Mouse (Mus musculus) kidney, postnatal 36 days (tissue): ENCODE measurements around the gene Map1b.

Experiments
- DNase-seq, 2 experiments: peaks; one replicate each; pipeline ENCODE4 v3.0.0; 2021 to 2022; ENCODE audit warnings: mixed read lengths in 2 of 2

The Map1b gene

DNA sequence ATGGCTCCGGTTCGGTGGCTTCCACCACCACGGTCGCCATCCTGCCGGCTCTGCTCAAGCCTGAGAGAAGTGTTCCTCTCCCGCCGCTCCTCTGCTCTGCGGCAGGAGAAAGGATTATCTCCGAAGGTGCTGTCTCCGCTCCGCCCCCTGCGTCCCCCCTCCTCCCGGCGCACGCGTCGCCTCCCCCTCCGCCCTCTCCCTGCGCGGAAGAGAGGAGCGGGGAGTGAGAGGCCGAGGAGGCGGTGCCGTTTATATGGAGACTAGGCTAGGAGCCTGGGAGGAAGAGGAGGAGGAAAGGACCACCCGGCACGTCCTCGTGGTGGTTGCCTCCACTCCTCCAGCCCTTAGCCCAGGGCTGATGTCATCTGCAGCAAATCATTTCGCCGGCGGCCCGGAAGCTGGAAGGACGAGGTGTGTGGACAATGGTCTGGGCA, at the start of gene Map1b:
Gene Map1b, minus strand, starts transcription at position 93 of the 434 bp plus-strand sequence.
- DNase-seq = peak; percentile 47 to 69

DNA sequence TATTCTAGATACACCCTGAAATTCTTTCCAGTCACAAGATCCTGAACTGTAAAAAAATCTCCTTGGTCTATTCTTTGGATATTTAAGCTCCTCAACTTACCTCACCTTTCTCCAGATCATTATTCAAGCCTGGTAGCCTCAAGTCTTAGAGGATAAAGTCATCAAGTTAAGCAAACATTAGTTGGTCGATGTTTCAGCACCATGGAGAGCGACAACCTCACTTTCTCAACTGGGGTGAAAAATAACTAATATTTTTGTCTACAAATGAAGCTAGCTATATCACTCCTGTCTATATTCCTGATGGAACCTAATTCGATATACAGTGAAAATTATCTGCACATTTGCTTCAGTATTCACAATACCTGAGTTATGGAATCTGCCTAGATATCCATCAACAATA, 48.0 kb upstream of the Map1b start:
- DNase-seq = peak; percentile 16 to 69

DNA sequence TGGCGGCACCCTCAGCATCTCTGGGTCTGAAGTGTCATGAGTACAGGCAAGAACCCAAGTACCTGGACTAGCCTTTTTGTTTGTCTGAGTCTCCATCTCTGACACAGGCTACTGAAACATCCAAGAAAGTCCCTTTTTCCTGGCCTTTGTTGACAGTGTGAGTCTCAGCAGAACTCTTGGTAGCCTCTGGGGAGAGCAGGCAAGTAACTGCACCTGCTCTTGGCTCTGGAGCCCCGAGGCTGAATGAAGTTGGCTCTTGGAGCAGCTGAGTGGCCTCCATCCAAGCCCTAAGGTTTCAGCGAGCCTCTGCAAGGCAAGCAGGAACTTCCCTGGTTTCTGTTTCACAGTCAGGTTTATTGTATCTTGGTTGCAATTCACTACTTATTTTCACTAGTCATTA, 46.7 kb upstream of the Map1b start:
- DNase-seq = no peak

DNA sequence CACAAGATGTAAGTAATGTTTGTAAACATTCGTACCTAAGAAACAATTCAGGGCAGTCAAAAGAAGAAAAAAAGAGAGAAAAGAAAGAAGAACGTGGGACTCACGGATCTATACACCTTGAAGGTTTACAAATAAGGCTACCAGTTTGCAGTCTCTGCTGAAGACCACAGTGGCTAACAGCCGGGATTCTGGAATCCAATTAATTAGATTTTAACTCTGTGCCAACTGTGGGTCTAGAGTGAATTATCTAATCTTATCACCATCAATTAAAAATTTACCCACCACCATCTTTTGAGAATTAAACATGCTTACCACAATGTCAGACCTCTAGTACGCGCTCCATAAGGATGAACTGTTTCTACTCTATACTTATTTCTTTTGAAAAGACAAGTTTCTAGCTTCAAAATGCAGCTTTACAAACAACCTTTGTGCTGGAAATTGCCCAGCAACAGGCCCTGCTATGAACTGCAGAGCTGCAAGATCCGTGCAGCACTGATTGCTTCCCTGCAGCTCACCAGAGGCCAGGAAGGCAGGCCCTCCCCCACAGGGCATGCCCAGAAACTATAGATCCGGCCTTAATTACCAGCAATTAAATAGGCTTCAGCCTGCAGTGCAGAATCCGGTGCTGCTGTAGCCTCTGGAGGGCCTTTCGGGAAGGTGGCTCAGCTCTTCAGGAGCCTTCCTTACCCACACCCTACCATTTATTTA, 45.7 kb upstream of the Map1b start:
- DNase-seq = no peak

DNA sequence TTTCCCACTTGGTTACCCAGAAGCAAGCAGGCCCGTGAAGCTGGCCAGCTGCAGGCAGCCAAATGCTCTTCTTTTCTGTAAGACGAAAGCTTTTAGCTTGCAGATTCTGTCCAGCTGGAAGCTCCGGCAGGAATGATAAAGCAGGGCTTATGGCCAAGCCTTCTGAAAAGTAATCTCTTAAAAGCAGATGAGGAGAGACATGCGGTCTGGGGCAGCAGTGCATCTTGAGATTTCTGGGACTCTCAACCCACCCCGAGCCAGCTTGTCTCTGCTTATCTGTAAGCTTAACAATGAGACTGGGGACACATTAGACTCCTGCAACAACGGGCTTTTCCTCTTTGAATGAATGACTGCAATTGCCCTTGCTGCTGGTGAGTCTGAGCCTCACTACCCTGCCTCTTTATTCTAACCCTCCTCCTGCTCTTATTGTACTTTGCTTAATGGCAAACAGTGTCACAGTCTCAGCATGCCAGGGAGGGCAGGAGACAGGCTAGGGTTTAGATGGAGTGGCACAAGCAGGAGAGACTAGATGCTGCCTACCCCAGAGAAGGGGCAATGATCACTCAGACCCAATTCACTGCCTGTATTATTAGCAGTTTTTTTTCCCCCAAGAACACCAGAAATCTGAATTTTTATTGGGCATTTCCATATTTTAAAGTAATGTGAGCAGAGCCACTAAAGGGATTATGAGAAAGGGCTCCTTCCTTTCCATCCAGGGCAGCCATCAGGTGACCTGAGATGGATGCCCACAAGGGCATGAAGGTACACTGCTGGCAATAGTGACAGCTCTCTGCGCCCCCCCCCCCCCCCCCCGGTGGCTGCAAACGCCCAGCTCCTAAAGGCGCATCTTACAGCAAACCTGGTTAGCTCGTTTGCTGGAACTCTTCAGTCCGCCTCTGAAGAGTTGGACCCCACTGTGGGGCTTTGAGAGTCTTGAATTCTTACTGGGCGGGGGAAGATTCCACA, 44.6 kb upstream of the Map1b start:
- no peak for DNase-seq

DNA sequence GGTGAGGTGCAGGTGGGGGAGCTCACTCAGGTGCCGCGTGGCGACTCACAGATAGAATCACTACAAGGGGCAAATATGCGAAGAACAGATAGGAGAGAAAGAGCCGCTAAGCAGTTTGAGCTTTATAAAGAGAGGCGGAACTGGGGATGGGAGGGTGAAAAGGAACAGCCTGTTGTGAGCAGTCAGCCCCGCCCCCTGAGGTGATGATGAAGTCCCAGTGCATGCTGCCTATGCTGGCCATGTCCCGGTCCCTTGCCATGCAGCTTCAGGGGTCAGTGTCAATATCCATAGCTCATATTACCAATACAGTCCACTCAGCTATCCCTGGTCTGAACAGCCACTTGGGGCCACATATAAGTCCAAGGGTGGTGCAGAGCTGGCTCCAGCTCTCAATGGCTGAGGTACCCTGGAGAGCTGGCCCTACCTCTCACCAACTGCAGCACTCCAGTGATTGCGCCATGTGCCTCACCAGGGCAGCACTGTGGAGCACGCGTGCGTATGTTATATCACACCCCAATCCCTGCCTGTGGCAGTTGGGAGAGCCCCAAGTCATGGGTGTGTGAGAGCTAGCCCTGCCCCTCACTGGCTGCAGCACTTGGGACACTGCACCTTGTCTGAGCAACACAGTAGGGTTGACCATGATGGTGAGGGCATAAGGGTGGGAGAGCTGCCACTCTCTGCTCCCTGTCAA, 42.0 kb upstream of the Map1b start:
- DNase-seq = no peak

DNA sequence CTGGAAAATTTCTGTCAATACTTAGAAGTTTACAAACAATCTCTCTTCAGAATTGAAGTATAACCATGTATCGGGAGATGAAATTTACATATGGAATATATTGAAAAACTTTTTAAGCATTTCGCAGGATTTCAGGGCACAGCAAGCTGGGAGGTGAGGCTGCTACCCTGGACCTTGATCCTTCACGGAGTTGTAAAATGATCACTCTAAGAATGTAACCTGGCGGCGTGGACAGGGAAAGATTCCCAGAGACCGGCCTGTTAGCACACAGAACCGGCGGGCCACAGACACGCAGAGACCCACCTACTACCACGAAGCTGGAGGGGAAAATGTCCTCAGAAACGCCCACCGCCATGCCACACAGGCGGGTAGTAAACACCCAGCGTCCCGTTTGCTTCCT, 41.5 kb upstream of the Map1b start:
- DNase-seq = no peak

DNA sequence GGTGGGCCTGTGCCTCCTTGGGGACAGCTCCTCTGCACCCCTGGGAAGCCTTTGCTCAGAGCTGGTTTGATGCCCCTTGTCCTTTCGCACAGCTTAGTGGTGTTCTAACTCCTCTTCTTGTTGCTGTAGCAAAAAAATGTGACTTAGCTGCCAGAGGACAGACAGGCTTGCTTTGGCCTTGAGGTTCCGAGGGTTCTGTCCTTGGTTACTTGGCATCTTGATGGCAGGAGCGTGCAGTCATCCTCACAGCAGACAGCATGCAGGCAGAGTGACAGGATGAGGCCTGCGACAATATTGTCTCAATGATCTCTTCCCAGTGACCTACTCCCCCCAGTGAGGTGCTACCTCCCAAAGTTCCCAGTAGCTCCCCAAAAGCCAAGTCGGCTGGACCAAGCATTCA, 41.0 kb upstream of the Map1b start:
- no peak for DNase-seq

DNA sequence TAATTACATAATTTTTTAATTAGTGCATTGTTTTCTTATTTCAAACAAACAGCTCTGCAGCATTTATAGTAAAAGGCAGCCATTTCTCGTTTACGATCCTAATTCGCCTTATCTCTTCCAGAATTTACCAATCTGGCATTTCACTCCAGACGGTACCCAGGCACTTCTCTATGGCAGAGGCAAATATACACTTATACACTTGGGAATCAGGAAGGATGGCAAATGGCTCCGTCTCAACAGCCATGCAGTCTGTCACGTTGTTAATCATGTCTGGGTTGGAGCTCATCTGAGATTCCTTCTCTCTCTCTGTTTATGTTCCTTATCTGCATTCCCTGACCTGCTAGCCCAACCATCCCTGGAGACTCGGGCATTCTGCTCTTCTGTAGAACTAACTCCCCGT, 38.6 kb upstream of the Map1b start:
- no peak for DNase-seq

DNA sequence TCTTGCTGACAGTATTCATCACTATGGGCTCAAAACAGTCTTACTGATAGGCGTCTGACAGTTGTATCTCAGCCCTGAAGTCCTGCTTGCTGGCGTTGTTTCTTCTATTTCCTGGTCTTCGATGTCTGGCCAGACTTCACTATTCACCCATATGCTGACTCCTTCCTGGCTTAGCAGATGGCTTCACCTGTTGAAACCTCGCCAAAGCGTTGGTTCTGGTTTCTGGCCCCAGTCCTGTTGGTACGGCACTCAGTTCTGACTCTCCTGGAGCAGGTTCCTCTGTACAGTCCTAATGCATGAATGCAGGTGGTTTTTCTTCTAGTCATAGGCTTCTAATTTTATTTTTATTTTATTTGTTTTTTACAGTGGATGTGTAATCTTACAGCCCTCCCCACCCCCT, 38.1 kb upstream of the Map1b start:
- DNase-seq = no peak

DNA sequence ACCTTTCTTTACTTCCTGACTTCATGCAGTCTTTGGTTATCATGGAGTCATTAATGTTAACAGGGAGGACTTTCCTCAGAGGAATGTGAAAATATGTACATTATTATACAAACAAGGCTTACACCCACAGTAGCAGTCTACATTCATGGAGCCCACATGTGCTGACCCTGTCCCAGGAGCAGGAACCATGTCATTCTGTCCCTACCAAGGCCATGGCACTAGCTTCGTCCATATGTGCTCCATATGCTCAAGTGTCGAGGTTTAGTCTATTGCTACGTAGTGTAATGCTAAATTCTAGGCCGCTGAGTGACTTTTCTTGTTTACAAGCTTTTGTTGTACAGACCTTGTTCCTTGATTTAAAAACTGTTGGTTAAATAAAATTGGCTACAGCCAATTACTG, 36.0 kb upstream of the Map1b start:
- no peak for DNase-seq

DNA sequence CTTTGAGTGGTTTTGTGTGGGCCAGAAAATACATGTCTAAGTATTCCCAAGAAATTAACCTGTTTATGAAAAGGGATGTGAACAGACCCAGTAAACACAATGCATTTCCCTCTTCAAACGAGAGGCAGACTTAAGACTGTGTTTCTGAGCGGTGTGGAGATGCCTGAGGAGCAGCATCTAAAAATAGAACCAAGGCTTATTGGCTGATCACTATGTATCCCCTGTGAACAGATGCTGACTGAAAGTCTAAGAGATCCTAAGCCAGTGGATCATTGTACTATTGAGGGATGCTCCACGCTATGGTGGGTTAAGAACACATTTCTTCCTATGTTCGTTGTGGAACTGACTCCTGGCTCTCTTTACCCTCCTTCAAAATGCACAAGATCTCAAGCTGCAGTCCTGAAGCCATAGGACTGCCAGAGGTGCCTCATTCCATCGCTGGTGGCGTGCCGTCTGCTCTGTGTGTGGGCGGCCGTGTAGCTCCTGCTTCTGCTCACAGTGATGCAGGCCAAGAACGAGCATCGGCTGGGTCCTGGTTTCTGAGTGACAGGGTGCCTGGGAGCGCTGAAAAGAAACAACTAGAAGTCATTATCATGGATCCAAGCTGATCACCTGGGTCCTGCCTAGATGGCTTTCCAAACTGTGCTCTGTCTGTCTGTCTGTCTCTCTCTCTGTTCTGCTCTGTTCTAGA, 34.5 kb upstream of the Map1b start:
- no peak for DNase-seq

DNA sequence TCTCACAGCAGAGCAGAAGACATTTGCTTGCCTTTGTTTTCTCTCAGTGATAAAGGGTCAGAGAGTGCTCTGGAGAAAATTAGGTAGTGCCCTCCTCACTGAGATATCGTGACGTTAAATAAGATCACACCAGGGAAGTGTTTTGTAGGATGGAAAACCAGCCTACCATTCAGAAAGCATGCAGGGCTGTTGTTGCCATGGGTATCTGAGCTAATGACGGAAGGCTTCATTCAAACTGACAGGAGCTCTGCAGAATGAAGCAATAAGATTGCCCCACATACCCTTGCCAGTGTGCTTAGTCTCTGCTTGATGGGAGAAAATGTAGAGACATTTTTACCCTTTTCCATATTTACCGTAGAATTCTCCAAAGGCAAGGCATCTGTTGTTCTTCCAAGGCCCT, 33.7 kb upstream of the Map1b start:
- no peak for DNase-seq

DNA sequence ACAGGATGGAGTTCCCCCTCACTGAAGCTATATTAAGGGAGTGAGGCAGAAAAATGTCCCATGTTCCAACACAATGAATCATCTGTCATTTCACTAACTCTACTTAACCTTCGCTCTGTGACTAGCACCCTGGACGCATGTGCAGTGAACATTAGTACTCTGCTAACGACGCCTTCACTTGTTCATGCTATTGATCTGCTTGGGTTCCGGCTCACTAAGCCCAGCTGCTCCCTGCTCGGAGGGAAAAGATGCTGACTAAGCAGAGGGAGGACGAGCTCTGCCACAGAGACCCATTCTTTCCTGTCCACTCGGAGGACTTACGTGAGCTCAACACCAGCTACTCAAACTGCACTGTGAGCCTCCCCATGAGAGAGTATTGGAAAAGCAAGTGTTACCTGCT, 33.2 kb upstream of the Map1b start:
- no peak for DNase-seq

DNA sequence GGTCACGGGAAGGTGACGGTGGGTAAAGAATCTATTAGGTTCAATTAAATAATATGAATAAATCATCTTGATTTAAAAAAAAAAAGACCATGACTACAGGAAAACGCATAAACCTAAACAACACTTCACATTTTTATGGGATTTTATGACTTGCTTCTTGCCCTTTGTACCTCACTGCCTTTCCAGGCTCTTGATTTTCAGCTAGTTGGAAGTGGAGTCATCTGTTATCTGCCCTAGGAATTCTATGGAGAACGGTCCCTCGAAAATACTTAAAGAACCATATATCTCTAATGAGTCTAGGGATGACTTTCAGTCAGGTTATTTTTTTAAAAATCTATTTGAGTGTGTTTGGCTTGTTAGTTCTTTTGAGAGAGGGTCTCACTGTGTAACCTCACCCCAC, 30.5 kb upstream of the Map1b start:
- no peak for DNase-seq

DNA sequence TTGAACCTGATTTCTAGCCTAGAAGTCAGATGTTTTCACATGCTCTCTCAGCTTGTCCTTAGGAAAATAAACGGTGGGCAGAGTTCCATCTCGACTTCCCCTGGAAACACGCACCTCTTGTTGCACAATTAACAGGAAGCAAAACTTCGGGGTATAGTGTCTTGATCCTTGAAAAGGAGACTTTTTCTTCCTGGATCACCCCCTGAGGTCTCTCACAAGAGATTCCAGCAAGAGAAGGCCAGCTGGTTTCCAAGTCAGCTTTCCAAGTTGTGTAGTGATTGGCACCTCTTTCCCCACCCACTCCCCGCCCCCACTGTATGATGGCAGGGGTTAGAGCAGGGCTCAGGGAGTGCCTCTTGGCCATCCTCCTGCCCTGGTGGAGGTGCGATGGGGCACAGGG, 28.9 kb upstream of the Map1b start:
- DNase-seq = peak in 1 of 2 experiments; percentile 4

DNA sequence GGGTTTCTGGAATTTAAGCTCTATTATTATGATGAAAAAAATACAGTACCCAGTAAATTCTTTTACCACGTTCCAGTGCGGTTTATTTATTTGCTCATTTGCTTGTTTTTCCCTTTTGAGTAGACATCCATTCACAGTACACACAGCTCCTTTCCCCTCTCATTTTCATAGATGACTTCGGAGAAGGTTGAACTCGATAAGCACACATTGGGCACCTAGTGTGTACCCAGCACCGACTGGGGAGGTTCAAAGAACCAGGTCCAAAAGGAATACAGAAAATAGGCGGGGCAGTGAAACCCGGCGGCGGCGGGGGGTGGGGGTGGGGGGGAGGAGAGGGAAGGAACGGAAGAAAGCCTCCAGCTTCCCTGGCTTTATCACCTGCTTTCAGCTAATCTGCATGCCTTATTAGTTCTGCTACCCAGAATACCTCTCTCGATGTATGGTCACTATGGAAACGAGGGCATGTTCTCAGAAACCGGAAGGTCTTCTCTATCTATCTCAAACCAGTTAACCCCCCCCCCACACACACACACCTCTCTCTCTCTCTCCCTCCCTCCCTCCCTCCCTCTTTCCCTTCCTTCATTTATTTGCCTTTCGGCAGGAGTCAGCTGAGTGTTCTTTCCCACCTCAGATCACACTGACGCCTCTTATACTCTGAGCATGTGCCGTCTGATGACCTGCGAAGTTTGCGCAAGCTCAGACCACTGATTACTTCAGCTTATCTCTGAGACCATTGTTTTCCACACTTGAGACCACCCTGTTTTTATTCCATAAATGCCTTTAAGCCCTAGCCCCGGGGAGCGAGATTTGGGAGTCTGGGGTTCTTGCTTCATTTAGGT, 25.3 kb upstream of the Map1b start:
- DNase-seq = no peak

DNA sequence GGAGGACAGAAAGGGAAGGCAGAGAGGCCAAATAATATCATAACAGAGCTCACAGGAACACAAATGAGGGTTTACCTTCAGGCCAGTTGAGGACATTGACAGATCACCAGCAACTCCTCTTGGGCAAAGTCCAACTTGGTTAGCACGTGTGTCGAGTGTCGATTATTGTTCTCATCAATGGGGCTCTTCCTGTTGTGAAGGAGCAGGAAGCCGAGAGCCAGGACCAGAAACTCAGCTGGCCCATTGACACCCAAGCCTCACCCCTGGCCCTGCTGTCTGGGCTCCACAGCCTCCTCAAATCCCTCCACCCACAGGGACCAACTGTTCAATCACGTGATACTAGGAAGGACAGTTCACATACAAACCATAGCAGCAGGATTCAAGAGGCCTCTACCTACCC, 22.9 kb upstream of the Map1b start:
- DNase-seq = peak; percentile 12 to 14

DNA sequence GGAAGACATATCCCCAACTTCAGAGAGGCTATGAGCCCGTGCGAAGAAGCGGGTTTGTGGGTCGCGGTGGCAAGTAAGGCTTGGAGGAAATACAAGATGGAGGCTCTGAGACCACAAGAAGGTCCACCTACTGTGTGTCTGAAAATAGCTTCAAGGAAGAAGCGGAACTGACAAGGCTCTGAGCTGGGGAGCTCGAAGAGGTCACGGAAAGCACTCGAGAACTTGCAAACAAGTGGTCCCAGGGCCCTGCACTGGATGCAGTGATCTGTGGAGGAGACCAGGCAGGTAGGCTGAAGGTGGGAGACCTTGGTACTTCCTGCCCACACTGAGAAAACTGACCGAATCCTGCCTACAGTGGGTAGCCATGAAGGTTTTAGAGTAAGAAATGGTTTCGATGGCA, 22.5 kb upstream of the Map1b start:
- DNase-seq = no peak

DNA sequence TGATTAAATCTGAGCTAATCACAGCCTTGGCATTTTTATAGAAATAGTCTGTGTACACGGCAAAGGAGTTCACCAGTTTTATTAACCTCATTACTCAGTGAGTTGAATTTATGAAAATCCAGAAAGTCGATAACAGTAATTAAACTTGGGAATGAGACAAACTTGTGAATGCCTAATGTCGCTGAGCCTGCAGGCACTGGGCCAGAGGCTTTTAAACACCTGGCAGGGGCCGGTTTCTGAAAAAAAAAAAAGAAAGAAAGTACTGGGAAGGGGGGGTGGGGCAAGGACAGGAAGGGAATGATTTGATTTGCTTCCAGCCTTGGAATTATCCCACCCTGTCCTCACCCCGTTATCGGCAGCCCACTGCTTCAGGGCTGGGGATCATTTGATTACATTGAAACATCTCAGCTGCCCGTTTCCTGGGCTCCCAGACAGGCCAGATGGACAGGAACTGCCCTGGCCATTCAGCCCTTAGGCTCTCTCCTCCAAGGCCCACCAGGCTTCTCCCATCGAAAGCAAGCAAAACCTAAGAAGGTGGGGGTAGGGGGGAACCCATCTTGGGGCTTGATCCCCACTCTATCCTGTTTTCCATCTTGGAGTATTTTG, 21.7 kb upstream of the Map1b start:
- DNase-seq = no peak

DNA sequence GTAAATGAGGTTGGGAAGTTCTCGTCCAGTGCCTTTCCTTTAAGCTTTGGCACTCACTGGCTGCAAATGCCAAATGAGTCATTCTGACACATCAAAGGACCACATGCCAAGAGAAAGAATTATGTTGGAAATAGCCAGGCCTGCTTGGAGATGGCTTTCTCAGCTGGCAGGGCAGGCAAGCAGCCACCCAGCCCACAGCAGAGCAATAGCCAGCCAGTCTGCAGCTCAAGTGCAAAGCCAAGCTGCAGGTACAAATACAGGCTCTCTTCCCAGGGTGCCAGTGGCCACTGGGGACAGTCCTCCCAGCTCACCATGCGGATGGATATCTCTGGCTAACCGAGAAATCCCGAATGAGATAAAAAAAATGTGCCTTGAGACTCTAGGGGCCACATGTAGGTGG, 12.1 kb upstream of the Map1b start:
- DNase-seq = no peak

DNA sequence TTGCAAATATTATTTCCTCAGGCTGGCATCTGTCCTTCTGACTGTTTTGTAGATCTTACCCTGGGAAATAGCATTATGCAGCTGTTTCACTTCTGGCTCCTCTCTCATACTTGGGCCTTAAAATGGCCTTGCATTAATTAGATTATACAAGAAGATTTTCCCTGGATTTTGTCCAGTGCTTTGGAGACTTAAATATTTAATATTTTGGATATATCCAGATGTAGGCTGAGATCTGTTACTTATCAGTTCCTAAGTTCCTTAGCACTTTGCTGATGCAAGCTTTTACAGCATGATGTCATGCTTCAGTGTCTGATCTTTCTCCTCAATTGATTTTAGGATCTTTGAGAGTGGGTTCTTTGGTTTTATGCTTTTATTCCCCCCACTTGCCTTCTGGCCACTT, 11.6 kb upstream of the Map1b start:
- no peak for DNase-seq
